Mouse (Mus musculus) heart, adult 2 months (tissue): ENCODE measurements around the gene Mta2.

Experiments used
- CTCF ChIP-seq: fragments of 200-600 bp; IDR thresholded peaks from 2 replicates; pipeline ENCODE4 v1.8.1; 2022; ENCODE audit warnings: antibody characterized with exemption, mild to moderate bottlenecking, moderate library complexity
- POLR2A ChIP-seq: fragments of 200-500 bp; IDR thresholded peaks from 2 replicates; pipeline ENCODE4 v1.6.1; 2011; ENCODE audit warnings: mild to moderate bottlenecking, low read depth, low read length, control low read depth; ENCODE audit not compliant: insufficient read depth

DNA sequence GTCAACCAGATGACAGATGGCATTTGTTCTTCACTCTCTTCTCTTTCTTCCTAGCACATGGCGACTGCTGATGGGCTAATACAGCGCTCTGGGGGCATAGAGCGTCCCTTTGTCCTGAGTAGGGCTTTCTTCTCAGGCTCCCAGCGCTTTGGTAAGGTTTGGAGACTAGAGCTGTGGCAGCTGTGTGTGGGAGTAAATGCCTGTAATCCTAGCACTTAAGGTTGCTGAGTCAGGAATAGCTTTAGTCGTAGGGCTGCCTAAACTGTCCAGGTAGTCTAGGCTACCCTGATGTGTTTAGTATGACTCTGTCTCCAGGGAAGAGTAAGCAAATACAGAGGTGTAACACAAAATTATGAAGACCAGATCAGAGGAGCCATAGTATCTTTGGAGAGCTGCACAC lies 29.9 kb upstream of the Mta2 start:
- no peak for TF ChIP-seq CTCF
- TF ChIP-seq POLR2A, result no peak
